Mouse (Mus musculus): ENCODE results near the gene Fam71b. TPM values are rescaled to one million over a fixed set of nuclear protein-coding genes. Genes with fewer than 3 reads are reported as not detected.

Fam71b gene
- total and polyA plus RNA-seq, 3 experiments, result not detected

DNA sequence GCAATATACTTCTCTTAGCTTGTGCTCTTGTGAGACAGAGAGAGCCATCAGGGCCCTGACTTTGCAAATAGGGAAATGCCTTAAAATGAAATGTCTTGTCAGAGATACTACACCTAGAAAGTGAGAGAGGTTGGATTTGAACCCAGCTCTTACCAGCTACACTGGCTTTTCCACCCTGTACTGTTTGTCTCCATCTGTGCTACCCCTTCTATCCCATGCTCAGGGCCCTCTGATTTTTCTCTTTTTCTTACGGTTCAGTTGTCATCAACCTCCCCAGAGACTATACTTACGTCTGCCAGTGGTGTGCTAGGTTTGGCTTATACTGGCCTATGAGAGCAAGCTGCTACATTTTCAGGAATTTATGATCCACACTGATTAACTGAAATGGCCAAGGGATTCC is 11.4 kb upstream of the Fam71b start:
- Histone ChIP-seq H3K36me3 (ENCODE audit: control insufficient read depth in 1 of 2, insufficient read depth in 2 of 2, low read length in 2 of 2) (no peaks in the 10 kb centered on the region), H3K4me1 (ENCODE audit: control insufficient read depth in 1 of 2, insufficient read depth in 2 of 2, low read length in 2 of 2) (no peaks in the 10 kb centered on the region), H3K4me3 (ENCODE audit: control insufficient read depth in 1 of 2, insufficient read depth in 1 of 2, low read depth in 2 of 2, low read length in 2 of 2) (no peak overlapping the region), H3K79me2 (ENCODE audit: control insufficient read depth, insufficient read depth, low read length, poor library complexity) (no peaks in the 10 kb centered on the region), H3K9ac (ENCODE audit: control insufficient read depth, low read depth, low read length, poor library complexity, severe bottlenecking) (no peak overlapping the region), H3K9me3 (replicated peaks; ENCODE audit: insufficient read depth, low read length) (no peaks in the 10 kb centered on the region), H3K27ac (ENCODE audit: control insufficient read depth, low read depth, low read length) (no peak overlapping the region), H3K27me3 (ENCODE audit: control insufficient read depth in 1 of 2, insufficient read depth in 2 of 2, low read length in 2 of 2) (peaks cover 0 to 5% of the 10 kb centered on the region in 2 experiments)
- DNase-seq (ENCODE audit: low read depth, low spot score), result no peak
- TF ChIP-seq USF2 (IDR thresholded peaks at IDR 0.05; ENCODE audit: borderline replicate concordance in 1 of 2, insufficient read depth in 1 of 2, low read depth in 1 of 2, low read length in 2 of 2) (no peak), KAT2A (conservative IDR thresholded peaks at IDR 0.05; ENCODE audit: low read depth, low read length) (no peak), GABPA (IDR thresholded peaks at IDR 0.05; ENCODE audit: low read depth, low read length) (no peak), HCFC1 (IDR thresholded peaks at IDR 0.05; ENCODE audit: low read depth, low read length) (no peak), EP300 (IDR thresholded peaks at IDR 0.05; ENCODE audit: low read depth in 1 of 2, low read length in 2 of 2) (no peak), SIN3A (IDR thresholded peaks at IDR 0.05; ENCODE audit: low read length) (no peak), ZMIZ1 (IDR thresholded peaks at IDR 0.05; ENCODE audit: low read depth, low read length) (no peak), CHD2 (IDR thresholded peaks at IDR 0.05; ENCODE audit: low read length) (no peak), MAFK (IDR thresholded peaks at IDR 0.05; ENCODE audit: borderline replicate concordance, low read depth, low read length) (no peak), RCOR1 (IDR thresholded peaks at IDR 0.05; ENCODE audit: low read depth, low read length) (no peak), MYC (IDR thresholded peaks at IDR 0.05; ENCODE audit: low read depth, low read length) (no peak), GATA1 (IDR thresholded peaks at IDR 0.05; ENCODE audit: low read depth, low read length) (no peak), JUND (IDR thresholded peaks at IDR 0.05; ENCODE audit: low read depth, low read length) (no peak), POLR2AphosphoS5 (IDR thresholded peaks at IDR 0.05; ENCODE audit: borderline replicate concordance, low read depth, low read length) (no peak), BHLHE40 (IDR thresholded peaks at IDR 0.05; ENCODE audit: borderline replicate concordance, low read depth, low read length) (no peak), MEF2A (IDR thresholded peaks at IDR 0.05; ENCODE audit: extremely low read depth, insufficient replicate concordance, low read depth, low read length, poor library complexity, severe bottlenecking) (no peak)

DNA sequence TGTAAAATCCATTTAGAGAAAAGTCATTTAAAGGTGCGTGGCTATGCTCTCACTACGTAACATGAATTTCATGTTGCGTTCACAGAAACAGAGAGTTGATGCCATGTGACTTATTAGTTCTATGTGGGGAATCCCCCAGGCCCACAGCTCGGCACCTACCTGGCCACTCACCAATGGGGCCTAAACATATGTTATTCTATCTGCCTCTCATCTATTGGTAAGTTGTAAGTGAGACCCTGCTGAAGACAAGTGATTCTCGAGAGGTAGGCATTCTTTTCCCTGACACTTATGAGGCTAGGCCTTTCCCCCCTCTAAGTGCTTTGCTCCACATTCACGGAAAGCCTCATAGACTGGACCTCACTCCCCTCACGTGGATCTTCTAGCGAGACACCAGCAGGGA is 9.8 kb upstream of the Fam71b start:
- no peak overlapping the region for H3K4me3 ChIP-seq (ENCODE audit: control insufficient read depth in 1 of 2, insufficient read depth in 1 of 2, low read depth in 2 of 2, low read length in 2 of 2)
- no peaks in the 10 kb centered on the region for H3K9me3 ChIP-seq (replicated peaks; ENCODE audit: insufficient read depth, low read length)
- H3K36me3 ChIP-seq (ENCODE audit: control insufficient read depth in 1 of 2, insufficient read depth in 2 of 2, low read length in 2 of 2), result no peaks in the 10 kb centered on the region
- H3K79me2 ChIP-seq (ENCODE audit: control insufficient read depth, insufficient read depth, low read length, poor library complexity), result no peaks in the 10 kb centered on the region
- H3K4me1 ChIP-seq (ENCODE audit: control insufficient read depth in 1 of 2, insufficient read depth in 2 of 2, low read length in 2 of 2), result no peaks in the 10 kb centered on the region
- H3K9ac ChIP-seq (ENCODE audit: control insufficient read depth, low read depth, low read length, poor library complexity, severe bottlenecking), result no peak overlapping the region
- peaks cover 0 to 8% of the 10 kb centered on the region in 2 experiments for H3K27me3 ChIP-seq (ENCODE audit: control insufficient read depth in 1 of 2, insufficient read depth in 2 of 2, low read length in 2 of 2)
- TF ChIP-seq USF2 (IDR thresholded peaks at IDR 0.05; ENCODE audit: borderline replicate concordance in 1 of 2, insufficient read depth in 1 of 2, low read depth in 1 of 2, low read length in 2 of 2) (no peak), E2F4 (IDR thresholded peaks at IDR 0.05; ENCODE audit: borderline replicate concordance, low read depth, low read length) (no peak), CTCF (IDR thresholded peaks at IDR 0.05 in 2 of 3, conservative IDR thresholded peaks at IDR 0.05 in 1 of 3; ENCODE audit: control insufficient read depth in 1 of 3, insufficient read depth in 1 of 3, low read depth in 2 of 3, low read length in 3 of 3, poor library complexity in 1 of 3, severe bottlenecking in 1 of 3) (no peak), KAT2A (conservative IDR thresholded peaks at IDR 0.05; ENCODE audit: low read depth, low read length) (no peak), RAD21 (IDR thresholded peaks at IDR 0.05; ENCODE audit: low read depth, low read length) (no peak), JUND (IDR thresholded peaks at IDR 0.05; ENCODE audit: low read depth, low read length) (no peak), RCOR1 (IDR thresholded peaks at IDR 0.05; ENCODE audit: low read depth, low read length) (no peak), ETS1 (IDR thresholded peaks at IDR 0.05; ENCODE audit: low read depth, low read length) (no peak), MYC (IDR thresholded peaks at IDR 0.05; ENCODE audit: low read depth, low read length) (no peak)
- DNase-seq (ENCODE audit: low read depth, low spot score), result no peak
- H3K27ac ChIP-seq (ENCODE audit: control insufficient read depth, low read depth, low read length), result no peak overlapping the region
